Mouse (Mus musculus) thymus, postnatal 0 days (tissue): ENCODE data around the gene Arhgef11. TPM values are rescaled to one million over a fixed set of nuclear protein-coding genes. Genes with fewer than 3 reads are reported as not detected.

ENCODE experiments used
- microRNA-seq: library from miRNA; unstranded; fragments of <30 nt; microRNA quantifications from one replicate; pipeline ENCODE4, GENCODE M21; 2016; ENCODE audit warnings: borderline number of aligned reads
- polyA plus RNA-seq: library from polyadenylated mRNA; unstranded; fragments of >200 nt; fragmentation: Nextera tagmentation; extraction: Ambion mirVana; gene quantifications from 2 replicates; pipeline ENCODE4 v1.2.1, GENCODE M21; 2015

Arhgef11 gene
- polyA plus RNA-seq, 1 experiment from 2014 or later, result 4.0 TPM

Small RNA genes within 50 kb of the gene (microRNA-seq; reads per million reads assigned to microRNA genes)
- not detected for gene Gm24109

Other genes starting within 250 kb of the Arhgef11 start
- 0.85 and 1.4 TPM in 2 replicates for gene Fcrl1, start 241.2 kb upstream of the Arhgef11 start, polyA plus RNA-seq
- gene Fcrl5, start 181.8 kb upstream of the Arhgef11 start, polyA plus RNA-seq, result not detected in 2 replicates
- gene Etv3, start 92.2 kb upstream of the Arhgef11 start, polyA plus RNA-seq, result 22.8 and 27.7 TPM in 2 replicates
- 0.42 and 0.66 TPM in 2 replicates for gene Lrrc71, start 131.1 kb downstream of the Arhgef11 start, polyA plus RNA-seq
- 0.15 and 0.48 TPM in 2 replicates for gene Ntrk1, start 177.6 kb downstream of the Arhgef11 start, polyA plus RNA-seq
- gene Insrr, start 179.4 kb downstream of the Arhgef11 start, polyA plus RNA-seq, result 0.04 and 0.05 TPM in 2 replicates
- 3.5 and 3.6 TPM in 2 replicates for gene Pear1, start 206.7 kb downstream of the Arhgef11 start, polyA plus RNA-seq
- 101 and 108 TPM in 2 replicates for gene Sh2d2a, start 229.2 kb downstream of the Arhgef11 start, polyA plus RNA-seq